Mouse (Mus musculus) midbrain, embryonic 16.5 days (tissue): ENCODE measurements around the gene Pzp. TPM values are rescaled to one million over a fixed set of nuclear protein-coding genes. Genes with fewer than 3 reads are reported as not detected.

ENCODE experiments used
- ATAC-seq: fragments of 200-750 bp; cut with Nextera tagmentation; 2 replicates; pipeline ENCODE4 v1.8.0; 2017; ENCODE audit warnings: moderate TSS enrichment
- H3K27ac ChIP-seq: fragments of 300-500 bp; sonication (generic); 2 replicates; pipeline ENCODE4 v1.5.1; 2014; ENCODE audit warnings: mild to moderate bottlenecking, low read length, mixed read lengths
- H3K27me3 ChIP-seq: fragments of 300-500 bp; sonication (generic); 2 replicates; pipeline ENCODE4 v1.6.1; 2014; ENCODE audit warnings: low read depth, low read length, mixed read lengths; ENCODE audit not compliant: control insufficient read depth, insufficient read depth
- H3K36me3 ChIP-seq: fragments of 300-500 bp; sonication (generic); 2 replicates; pipeline ENCODE4 v1.6.1; 2014; ENCODE audit warnings: mild to moderate bottlenecking, low read length, moderate library complexity, mixed read lengths; ENCODE audit not compliant: control insufficient read depth, insufficient read depth
- H3K4me1 ChIP-seq: fragments of 300-500 bp; sonication (generic); 2 replicates; pipeline ENCODE4 v1.6.1; 2014; ENCODE audit warnings: mild to moderate bottlenecking, low read length, mixed read lengths; ENCODE audit not compliant: control insufficient read depth, insufficient read depth
- H3K4me2 ChIP-seq: fragments of 300-500 bp; sonication (generic); 2 replicates; pipeline ENCODE4 v1.6.1; 2014; ENCODE audit warnings: mild to moderate bottlenecking, low read length, mixed read lengths
- H3K4me3 ChIP-seq: fragments of 300-500 bp; sonication (generic); 2 replicates; pipeline ENCODE4 v1.5.1; 2014; ENCODE audit warnings: low read depth, mild to moderate bottlenecking, low read length, moderate library complexity, mixed read lengths
- H3K9ac ChIP-seq: fragments of 300-500 bp; sonication (generic); 2 replicates; pipeline ENCODE4 v1.6.1; 2014; ENCODE audit warnings: low read depth, low read length, mixed read lengths
- H3K9me3 ChIP-seq: fragments of 300-500 bp; sonication (generic); replicated peaks from 2 replicates; pipeline ENCODE4 v1.6.1; 2014; ENCODE audit warnings: mild to moderate bottlenecking, low read length, mixed read lengths; ENCODE audit not compliant: control insufficient read depth, poor library complexity, severe bottlenecking
- WGBS: fragments of 180-500 bp; shearing (Covaris S2); extraction: QIAGEN DNeasy Blood & Tissue Kit; methylation state at CpG from one replicate; pipeline ENCODE4 v1.1.7; 2014; 5-methylcytosine and 5-hydroxymethylcytosine counted together
- polyA plus RNA-seq: library from polyadenylated mRNA; unstranded; fragments of >200 nt; fragmentation: Nextera tagmentation; extraction: Ambion mirVana; gene quantifications from 2 replicates; pipeline ENCODE4 v1.2.1, GENCODE M21; 2015

Pzp gene
- polyA plus RNA-seq, 1 experiment from 2014 or later, result not detected

- 61% methylated on average over 3 of the region's 3 CpGs for WGBS
- H3K27me3 ChIP-seq, result no peaks in the 10 kb centered on the region
- H3K9ac ChIP-seq, result no peak overlapping the region
- H3K4me1 ChIP-seq, result no peaks in the 10 kb centered on the region; the same call in 1 of the 2 replicates
- no peak overlapping the region for H3K4me2 ChIP-seq
- no peaks in the 10 kb centered on the region for H3K36me3 ChIP-seq
- H3K9me3 ChIP-seq, result no peaks in the 10 kb centered on the region
- H3K27ac ChIP-seq, result no peak overlapping the region
- ATAC-seq, result no peak
- H3K4me3 ChIP-seq, result no peak overlapping the region
These were observed 60.0 kb downstream of the Pzp start for GRCm38 (mm10) chr6:128466563-128466962.

- H3K4me1 ChIP-seq, result no peaks in the 10 kb centered on the region; the same call in 1 of the 2 replicates
- no peak overlapping the region for H3K27ac ChIP-seq
- no peak overlapping the region for H3K9ac ChIP-seq
- 59% methylated on average over 6 of the region's 7 CpGs for WGBS
- H3K27me3 ChIP-seq, result no peaks in the 10 kb centered on the region
- no peak overlapping the region for H3K4me3 ChIP-seq
- no peaks in the 10 kb centered on the region for H3K36me3 ChIP-seq
- H3K4me2 ChIP-seq, result no peak overlapping the region
- no peak for ATAC-seq
- no peaks in the 10 kb centered on the region for H3K9me3 ChIP-seq
These were observed 60.5 kb downstream of the Pzp start for GRCm38 (mm10) chr6:128466043-128466442.

- 92% methylated on average over 4 of the region's 4 CpGs for WGBS
- H3K27ac ChIP-seq, result no peak overlapping the region
- H3K4me3 ChIP-seq, result no peak overlapping the region
- H3K36me3 ChIP-seq, result no peaks in the 10 kb centered on the region
- no peaks in the 10 kb centered on the region for H3K9me3 ChIP-seq
- H3K4me2 ChIP-seq, result no peak overlapping the region
- no peak for ATAC-seq
- no peaks in the 10 kb centered on the region; the same call in 1 of the 2 replicates for H3K4me1 ChIP-seq
- H3K27me3 ChIP-seq, result no peaks in the 10 kb centered on the region
- no peak overlapping the region for H3K9ac ChIP-seq
These were observed 61.5 kb downstream of the Pzp start for GRCm38 (mm10) chr6:128464996-128465395.

- no peak for ATAC-seq
- Histone ChIP-seq H3K4me3 (no peak overlapping the region), H3K27ac (no peak overlapping the region), H3K9me3 (no peaks in the 10 kb centered on the region), H3K4me2 (no peak overlapping the region), H3K4me1 (no peaks in the 10 kb centered on the region), H3K27me3 (no peaks in the 10 kb centered on the region), H3K36me3 (no peaks in the 10 kb centered on the region), H3K9ac (no peak overlapping the region)
These were observed 64.9 kb downstream of the Pzp start for GRCm38 (mm10) chr6:128461606-128462005.

GRCm38 (mm10) chr6:128460729-128461503, 65.6 kb downstream of the Pzp start:
- Histone ChIP-seq H3K36me3 (no peaks in the 10 kb centered on the region), H3K27ac (no peak overlapping the region), H3K4me2 (no peak overlapping the region), H3K9ac (no peak overlapping the region), H3K27me3 (no peaks in the 10 kb centered on the region), H3K9me3 (no peaks in the 10 kb centered on the region), H3K4me3 (no peak overlapping the region), H3K4me1 (no peaks in the 10 kb centered on the region)
- ATAC-seq, result no peak
- 79% methylated on average over 14 of the region's 14 CpGs for WGBS

- no peaks in the 10 kb centered on the region for H3K27me3 ChIP-seq
- H3K27ac ChIP-seq, result no peak overlapping the region
- H3K4me2 ChIP-seq, result no peak overlapping the region
- H3K4me3 ChIP-seq, result no peak overlapping the region
- ATAC-seq, result no peak
- H3K9ac ChIP-seq, result no peak overlapping the region
- no peaks in the 10 kb centered on the region for H3K36me3 ChIP-seq
- H3K4me1 ChIP-seq, result no peaks in the 10 kb centered on the region
- WGBS, result 35% methylated on average over 2 of the region's 2 CpGs
- no peaks in the 10 kb centered on the region for H3K9me3 ChIP-seq
These were observed 66.2 kb downstream of the Pzp start for GRCm38 (mm10) chr6:128460321-128460720.

- 84% methylated on average over 5 of the region's 5 CpGs for WGBS
These were observed 69.3 kb downstream of the Pzp start for GRCm38 (mm10) chr6:128457186-128457585.

GRCm38 (mm10) chr6:128455835-128456605, 70.5 kb downstream of the Pzp start:
- no peak for ATAC-seq
- no peaks in the 10 kb centered on the region for H3K36me3 ChIP-seq
- H3K4me2 ChIP-seq, result no peak overlapping the region
- no peak overlapping the region for H3K9ac ChIP-seq
- no peak overlapping the region for H3K27ac ChIP-seq
- H3K9me3 ChIP-seq, result no peaks in the 10 kb centered on the region
- H3K4me3 ChIP-seq, result no peak overlapping the region
- WGBS, result 85% methylated on average over 12 of the region's 12 CpGs
- H3K4me1 ChIP-seq, result no peaks in the 10 kb centered on the region
- no peaks in the 10 kb centered on the region for H3K27me3 ChIP-seq

More at GRCm38 (mm10) chr6:128457186-128457585, 69.3 kb downstream of the Pzp start:
- no peak for ATAC-seq
- no peak overlapping the region for H3K4me2 ChIP-seq
- no peaks in the 10 kb centered on the region for H3K9me3 ChIP-seq
- H3K36me3 ChIP-seq, result no peaks in the 10 kb centered on the region
- no peaks in the 10 kb centered on the region for H3K4me1 ChIP-seq
- no peak overlapping the region for H3K27ac ChIP-seq
- H3K4me3 ChIP-seq, result no peak overlapping the region
- H3K9ac ChIP-seq, result no peak overlapping the region
- H3K27me3 ChIP-seq, result no peaks in the 10 kb centered on the region

- WGBS, result 93% methylated on average over 5 of the region's 5 CpGs
- Histone ChIP-seq H3K4me3 (no peak overlapping the region), H3K9ac (no peak overlapping the region), H3K4me2 (no peak overlapping the region), H3K4me1 (peaks cover 5% of the 10 kb centered on the region; the same call in 1 of the 2 replicates), H3K27ac (no peak overlapping the region), H3K9me3 (no peaks in the 10 kb centered on the region), H3K27me3 (no peaks in the 10 kb centered on the region), H3K36me3 (no peaks in the 10 kb centered on the region)
- no peak for ATAC-seq
These were observed 79.5 kb downstream of the Pzp start for GRCm38 (mm10) chr6:128447063-128447462.
